Mouse (Mus musculus): Measurements from ENCODE around the gene Myrf. TPM values are rescaled to one million over a fixed set of nuclear protein-coding genes. Genes with fewer than 3 reads are reported as not detected.
A peak's percentile ranks its signal among the peaks of the same experiment; 100 is the strongest.
"Not testable (repeated sequence)": the region's sequence is repeated elsewhere in the genome, so short reads cannot be mapped to it uniquely, and the experiment has no call there.

Myrf gene
- polyA plus RNA-seq, 1 experiment from 2014 or later = 4.2 TPM

GRCm38 (mm10) chr19:10182670-10183298 is 57.8 kb downstream of the Myrf start, which contains the start of gene Fads1:
Fads1 (plus strand) TSS chr19:10182888.
- no peaks in the 10 kb centered on the region for H3K27me3 ChIP-seq (replicated peaks; ENCODE audit: low read depth, poor library complexity, severe bottlenecking)
- peak within 1 kb of the TSS; percentile 98 for H3K27ac ChIP-seq (replicated peaks)
- H3K4me1 ChIP-seq = peaks cover 32% of the 10 kb centered on the region
- no peaks in the 10 kb centered on the region for H3K9me3 ChIP-seq
- H3K36me3 ChIP-seq (replicated peaks) = peaks cover 35% of the 10 kb centered on the region
- DNase-seq (ENCODE audit: low spot score) = peak; percentile 97
- under 1% methylated on average over 70 of the region's 70 CpGs for WGBS
- peak within 1 kb of the TSS; percentile 94 for H3K4me3 ChIP-seq

- Histone ChIP-seq H3K36me3 (replicated peaks) (peaks cover 29% of the 10 kb centered on the region), H3K27me3 (replicated peaks; ENCODE audit: low read depth, poor library complexity, severe bottlenecking) (no peaks in the 10 kb centered on the region), H3K4me3 (peak overlapping the region; percentile 94), H3K4me1 (peaks cover 32% of the 10 kb centered on the region), H3K27ac (replicated peaks) (peak overlapping the region; percentile 98), H3K9me3 (no peaks in the 10 kb centered on the region)
- no peak for DNase-seq (ENCODE audit: low spot score)
- 35% methylated on average over 7 of the region's 7 CpGs for WGBS
Observed at GRCm38 (mm10) chr19:10182142-10182541, 58.4 kb downstream of the Myrf start.

DNA sequence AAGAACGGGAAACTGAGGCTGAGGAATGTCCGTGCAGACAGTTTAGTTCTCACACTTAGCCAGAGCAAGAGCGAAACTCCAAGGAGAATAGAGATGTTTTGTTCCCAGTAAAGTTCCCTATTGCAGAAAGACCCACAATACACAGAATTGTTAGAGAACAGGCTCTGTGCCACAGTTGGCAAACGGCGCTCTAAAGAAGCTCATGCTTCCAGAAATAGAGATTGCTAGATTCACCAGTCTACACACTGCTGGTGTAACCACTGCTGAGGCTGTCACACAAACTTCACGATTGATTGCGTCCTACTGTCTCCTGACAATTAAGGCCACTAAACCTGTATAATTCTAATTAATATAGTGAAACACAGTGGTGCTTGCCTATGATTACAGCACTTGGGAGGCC is 59.3 kb downstream of the Myrf start:
- Histone ChIP-seq H3K4me3 (no peak overlapping the region), H3K27ac (replicated peaks) (no peak overlapping the region), H3K27me3 (replicated peaks; ENCODE audit: low read depth, poor library complexity, severe bottlenecking) (no peaks in the 10 kb centered on the region), H3K9me3 (no peaks in the 10 kb centered on the region), H3K36me3 (replicated peaks) (peaks cover 19% of the 10 kb centered on the region), H3K4me1 (peaks cover 35% of the 10 kb centered on the region)
- DNase-seq (ENCODE audit: low spot score) = no peak
- 94% methylated on average over 7 of the region's 7 CpGs for WGBS

- WGBS = 73% methylated on average over 7 of the region's 7 CpGs
- Histone ChIP-seq H3K27me3 (replicated peaks; ENCODE audit: low read depth, poor library complexity, severe bottlenecking) (no peaks in the 10 kb centered on the region), H3K4me3 (no peak overlapping the region), H3K36me3 (replicated peaks) (no peaks in the 10 kb centered on the region), H3K4me1 (peaks cover 6% of the 10 kb centered on the region), H3K27ac (replicated peaks) (no peak overlapping the region), H3K9me3 (no peaks in the 10 kb centered on the region)
- no peak for DNase-seq (ENCODE audit: low spot score)
Observed at GRCm38 (mm10) chr19:10176941-10177372, 63.6 kb downstream of the Myrf start.

DNA sequence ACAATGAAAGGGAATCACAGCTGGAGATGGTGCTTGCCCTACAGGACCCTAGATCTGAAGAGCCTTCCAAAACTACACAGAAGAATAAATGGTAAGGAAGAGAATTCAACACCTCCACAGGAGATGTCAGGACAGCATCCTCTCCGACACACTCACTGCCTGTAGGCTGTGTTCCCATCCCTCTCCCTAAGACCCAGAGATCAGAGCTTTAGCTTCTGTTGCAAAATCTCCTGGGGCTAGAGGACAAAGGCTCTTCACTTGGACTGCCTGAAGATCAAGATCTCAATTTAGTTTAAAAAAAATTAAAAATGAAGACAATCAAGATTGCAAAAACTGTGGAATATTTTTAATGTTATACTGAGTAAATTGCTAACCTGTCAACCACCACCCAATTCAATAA is 64.1 kb downstream of the Myrf start:
- DNase-seq (ENCODE audit: low spot score) = no peak
- WGBS = 66% methylated on average over 1 of the region's 1 CpGs

GRCm38 (mm10) chr19:10174956-10175355 is 65.6 kb downstream of the Myrf start:
- Histone ChIP-seq H3K36me3 (replicated peaks) (no peaks in the 10 kb centered on the region), H3K4me1 (peaks cover 6% of the 10 kb centered on the region), H3K9me3 (no peaks in the 10 kb centered on the region), H3K27ac (replicated peaks) (no peak overlapping the region), H3K27me3 (replicated peaks; ENCODE audit: low read depth, poor library complexity, severe bottlenecking) (no peaks in the 10 kb centered on the region), H3K4me3 (no peak overlapping the region)
- DNase-seq (ENCODE audit: low spot score) = no peak
- WGBS = 84% methylated on average over 4 of the region's 4 CpGs

More for the DNA sequence above, 64.1 kb downstream of the Myrf start:
- Histone ChIP-seq H3K27ac (replicated peaks) (no peak overlapping the region), H3K9me3 (no peaks in the 10 kb centered on the region), H3K27me3 (replicated peaks; ENCODE audit: low read depth, poor library complexity, severe bottlenecking) (no peaks in the 10 kb centered on the region), H3K36me3 (replicated peaks) (no peaks in the 10 kb centered on the region), H3K4me3 (no peak overlapping the region), H3K4me1 (peaks cover 6% of the 10 kb centered on the region)

- peaks cover 6% of the 10 kb centered on the region for H3K4me1 ChIP-seq
- WGBS = 87% methylated on average over 7 of the region's 7 CpGs
- no peaks in the 10 kb centered on the region for H3K9me3 ChIP-seq
- H3K27ac ChIP-seq (replicated peaks) = no peak overlapping the region
- no peak for DNase-seq (ENCODE audit: low spot score)
- no peaks in the 10 kb centered on the region for H3K27me3 ChIP-seq (replicated peaks; ENCODE audit: low read depth, poor library complexity, severe bottlenecking)
- H3K36me3 ChIP-seq (replicated peaks) = no peaks in the 10 kb centered on the region
- no peak overlapping the region for H3K4me3 ChIP-seq
Observed at GRCm38 (mm10) chr19:10173844-10174539, 66.6 kb downstream of the Myrf start.

GRCm38 (mm10) chr19:10173116-10173718 is 67.3 kb downstream of the Myrf start:
- Histone ChIP-seq H3K4me1 (peaks cover 6% of the 10 kb centered on the region), H3K36me3 (replicated peaks) (no peaks in the 10 kb centered on the region), H3K27ac (replicated peaks) (no peak overlapping the region), H3K4me3 (no peak overlapping the region), H3K27me3 (replicated peaks; ENCODE audit: low read depth, poor library complexity, severe bottlenecking) (no peaks in the 10 kb centered on the region), H3K9me3 (no peaks in the 10 kb centered on the region)
- 89% methylated on average over 5 of the region's 5 CpGs for WGBS
- no peak for DNase-seq (ENCODE audit: low spot score)

- Histone ChIP-seq H3K4me3 (no peak overlapping the region), H3K27me3 (replicated peaks; ENCODE audit: low read depth, poor library complexity, severe bottlenecking) (no peaks in the 10 kb centered on the region), H3K9me3 (no peaks in the 10 kb centered on the region), H3K27ac (replicated peaks) (no peak overlapping the region), H3K36me3 (replicated peaks) (no peaks in the 10 kb centered on the region), H3K4me1 (peaks cover 1% of the 10 kb centered on the region)
- DNase-seq (ENCODE audit: low spot score) = no peak
Observed at GRCm38 (mm10) chr19:10171846-10172245, 68.7 kb downstream of the Myrf start.

- Histone ChIP-seq H3K27ac (replicated peaks) (no peak overlapping the region), H3K36me3 (replicated peaks) (no peaks in the 10 kb centered on the region), H3K27me3 (replicated peaks; ENCODE audit: low read depth, poor library complexity, severe bottlenecking) (no peaks in the 10 kb centered on the region), H3K4me1 (no peaks in the 10 kb centered on the region), H3K9me3 (no peaks in the 10 kb centered on the region), H3K4me3 (no peak overlapping the region)
- no peak for DNase-seq (ENCODE audit: low spot score)
- 83% methylated on average over 7 of the region's 7 CpGs for WGBS
Observed at GRCm38 (mm10) chr19:10171359-10171758, 69.2 kb downstream of the Myrf start.

DNA sequence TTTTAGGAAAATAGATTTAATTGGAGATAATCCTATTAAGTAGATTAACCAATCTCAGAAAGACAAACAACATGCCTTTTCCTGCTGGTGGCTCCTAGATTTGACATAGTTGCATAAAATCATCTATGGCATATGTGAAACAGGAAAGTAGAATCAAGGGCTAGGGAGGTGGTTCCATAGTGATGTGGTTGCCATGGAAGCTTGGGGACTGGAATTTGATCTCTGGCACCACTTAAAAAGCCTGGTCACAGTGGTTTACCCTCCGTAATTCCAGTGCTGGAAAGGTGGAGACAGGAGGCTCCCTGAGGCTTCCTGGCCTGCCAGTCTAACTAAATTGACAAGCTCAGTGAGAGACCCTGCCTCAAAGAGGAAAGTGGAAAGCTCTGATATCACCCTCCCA is 70.1 kb downstream of the Myrf start:
- Histone ChIP-seq H3K4me1 (no peaks in the 10 kb centered on the region), H3K27ac (replicated peaks) (no peak overlapping the region), H3K36me3 (replicated peaks) (no peaks in the 10 kb centered on the region), H3K27me3 (replicated peaks; ENCODE audit: low read depth, poor library complexity, severe bottlenecking) (no peaks in the 10 kb centered on the region), H3K9me3 (no peaks in the 10 kb centered on the region), H3K4me3 (no peak overlapping the region)
- no peak for DNase-seq (ENCODE audit: low spot score)
- WGBS = 32% methylated on average over 1 of the region's 1 CpGs

DNA sequence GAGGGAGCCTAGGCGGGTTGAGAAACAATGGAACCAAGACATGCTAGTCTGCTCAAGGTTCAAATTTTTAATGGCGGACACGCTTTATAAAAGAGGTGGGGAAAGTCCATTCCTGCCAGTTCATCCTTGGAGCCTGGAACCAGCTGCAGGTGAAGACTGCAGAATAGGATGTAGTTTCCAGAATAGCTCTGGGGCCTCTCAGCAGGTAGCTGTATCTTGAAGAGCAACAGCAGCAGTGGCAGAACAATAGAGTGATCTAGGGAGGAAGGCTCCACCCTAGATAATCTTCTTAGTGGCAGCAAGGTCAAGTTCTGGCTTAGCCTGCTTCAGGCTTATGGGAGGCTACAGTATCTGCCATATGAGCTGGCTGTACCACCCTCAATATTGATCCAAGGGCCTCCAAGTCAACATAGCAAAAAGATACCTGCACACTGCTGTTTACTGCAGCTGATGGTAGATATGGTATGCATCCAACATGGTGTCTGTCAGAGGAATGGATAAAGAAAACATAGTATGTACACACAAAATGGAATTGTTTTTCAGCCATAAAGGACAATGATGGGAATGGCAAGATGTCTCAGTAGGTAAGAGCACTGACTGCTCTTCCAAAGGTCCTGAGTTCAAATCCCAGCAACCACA is 70.7 kb downstream of the Myrf start:
- H3K36me3 ChIP-seq (replicated peaks); DNase-seq (ENCODE audit: low spot score); H3K4me1 ChIP-seq; H3K9me3 ChIP-seq; H3K27ac ChIP-seq (replicated peaks); H3K4me3 ChIP-seq; H3K27me3 ChIP-seq (replicated peaks; ENCODE audit: low read depth, poor library complexity, severe bottlenecking): not testable (repeated sequence)
- WGBS = 78% methylated on average over 3 of the region's 3 CpGs

Measured in embryonic facial prominence, embryonic 10.5 days (tissue).